Comparison of ENCODE assay signal across 33 mouse cellular contexts in genomic region chr12:57402360-57402759, GRCm38 (mm10).
DNase-seq lines count a peak whose midpoint lies in the region; ATAC-seq and TF ChIP-seq lines count a peak whose summit lies in the region.
"Had no signal": no experiment of that assay in that cellular context is flagged by ENCODE, and none has a peak within 500 bp of the region (broad histone marks: within the 10 kb centered on the region; RNA-seq: fewer than 3 reads in every experiment).

No protein-coding gene starts in this region.

- 55% methylated on average over 6 of the region's 6 CpGs for WGBS in liver, adult 2 months
- 67% methylated on average over 6 of the region's 6 CpGs for whole genome bisulfite sequencing in lung, postnatal 0 days
- 65% methylated on average over 6 of the region's 6 CpGs for WGBS in lung, adult 2 months
- 75% methylated on average over 6 of the region's 6 CpGs for WGBS in intestine, embryonic 16.5 days

- no peaks in the 10 kb centered on the region for H3K9me3 ChIP-seq in lung, postnatal 0 days (ENCODE audit: low read length)
- H3K9me3 ChIP-seq in intestine, embryonic 16.5 days (ENCODE audit: control insufficient read depth, low read length), result no peaks in the 10 kb centered on the region
- H3K9me3 ChIP-seq: embryonic facial prominence, embryonic 10.5 days; embryonic facial prominence, embryonic 13.5 days; forebrain, embryonic 10.5 days; forebrain, embryonic 13.5 days; G1E; heart, embryonic 12.5 days; heart, embryonic 15.5 days; hindbrain, embryonic 10.5 days; hindbrain, embryonic 13.5 days had no signal

- peak; percentile 73 for ATAC-seq in lung, postnatal 0 days
- ATAC-seq in intestine, embryonic 16.5 days, result peak; percentile 71
- ATAC-seq: forebrain, embryonic 13.5 days; forebrain, postnatal 0 days; hindbrain, embryonic 16.5 days; Patski had no signal

- no peak overlapping the region for H3K27ac ChIP-seq in liver, adult 2 months (replicated peaks; ENCODE audit: insufficient read depth, low read depth, low read length)
- no peak overlapping the region for H3K27ac ChIP-seq in lung, postnatal 0 days (ENCODE audit: low read length)
- no peak overlapping the region for H3K27ac ChIP-seq in intestine, embryonic 16.5 days (ENCODE audit: low read length)
- H3K27ac ChIP-seq: embryonic facial prominence, embryonic 10.5 days; embryonic facial prominence, embryonic 13.5 days; forebrain, embryonic 13.5 days; gastrocnemius, adult 2 months; heart, embryonic 15.5 days; hindbrain, embryonic 10.5 days; hindbrain, embryonic 13.5 days had no signal

- no peak for TF ChIP-seq POLR2A in liver, adult 2 months (IDR thresholded peaks at IDR 0.05; ENCODE audit: extremely low read depth, insufficient read depth, low read length)
- no peak for TF ChIP-seq POLR2A in lung, adult 2 months (IDR thresholded peaks at IDR 0.05; ENCODE audit: borderline replicate concordance, extremely low read depth, low read depth, low read length)

- H3K79me2 ChIP-seq in liver, adult 2 months (ENCODE audit: control insufficient read depth, insufficient read depth, low read length), result no peaks in the 10 kb centered on the region

- no peak; the same call in 1 of the 2 replicates for TF ChIP-seq EP300 in lung, postnatal 0 days (IDR thresholded peaks at IDR 0.05)

- no peaks in the 10 kb centered on the region for H3K27me3 ChIP-seq in liver, adult 2 months (ENCODE audit: control insufficient read depth, insufficient read depth, low read length)
- no peaks in the 10 kb centered on the region for H3K27me3 ChIP-seq in lung, postnatal 0 days (replicated peaks; ENCODE audit: insufficient read depth, low read length)
- no peaks in the 10 kb centered on the region for H3K27me3 ChIP-seq in intestine, embryonic 16.5 days (replicated peaks; ENCODE audit: control insufficient read depth, insufficient read depth, low read length)
- H3K27me3 ChIP-seq: CH12.LX; embryonic facial prominence, embryonic 13.5 days; forebrain, embryonic 13.5 days; heart, embryonic 12.5 days; heart, embryonic 15.5 days; hindbrain, embryonic 13.5 days; Patski had no signal

- no peak overlapping the region for H3K4me2 ChIP-seq in lung, postnatal 0 days (replicated peaks; ENCODE audit: low read depth, low read length)
- no peak overlapping the region for H3K4me2 ChIP-seq in intestine, embryonic 16.5 days (ENCODE audit: low read depth, low read length)
- H3K4me2 ChIP-seq: embryonic facial prominence, embryonic 13.5 days; forebrain, embryonic 13.5 days; heart, embryonic 12.5 days; heart, embryonic 15.5 days; hindbrain, embryonic 13.5 days had no signal

- DNase-seq in liver, adult 2 months (ENCODE audit: extremely low read depth, low read depth, low spot score), result peak; percentile 74
- DNase-seq in liver, result no peak
- DNase-seq in lung, postnatal 0 days (ENCODE audit: low spot score), result peak; percentile 55
- no peak for DNase-seq in lung, adult 2 months
- DNase-seq in fat pad, adult 2 months (ENCODE audit: extremely low read depth, low read depth, low spot score), result peak; percentile 40
- no peak for DNase-seq in layer of hippocampus, adult 9-11 months
- DNase-seq: adrenal gland, postnatal 10 days; adrenal gland, postnatal 36 days; B cell, adult 2 months; cerebellum, adult 18-20 months; cerebellum, postnatal 10 days; cerebellum, postnatal 36 days; embryo, embryonic 11 days; forebrain, postnatal 0 days; gastrocnemius, adult 2 months; gastrocnemius, postnatal 14 days; heart, adult 18-20 months; heart, postnatal 10 days; heart, postnatal 36 days had no signal

- H3K4me3 ChIP-seq in liver, adult 2 months (ENCODE audit: insufficient read depth, low read depth, low read length), result no peak overlapping the region
- no peak overlapping the region for H3K4me3 ChIP-seq in lung, postnatal 0 days (ENCODE audit: low read depth, low read length)
- no peak overlapping the region for H3K4me3 ChIP-seq in lung, adult 2 months (replicated peaks; ENCODE audit: extremely low read depth, low read depth, low read length)
- H3K4me3 ChIP-seq in intestine, embryonic 16.5 days (ENCODE audit: low read length), result no peak overlapping the region
- H3K4me3 ChIP-seq: embryonic facial prominence, embryonic 10.5 days; embryonic facial prominence, embryonic 13.5 days; erythroblast, embryonic 14.5 days; forebrain, embryonic 13.5 days; gastrocnemius, adult 2 months; heart, embryonic 12.5 days; heart, embryonic 15.5 days; hindbrain, embryonic 10.5 days; hindbrain, embryonic 13.5 days had no signal

- peaks cover 7% of the 10 kb centered on the region for H3K4me1 ChIP-seq in liver, adult 2 months (ENCODE audit: control insufficient read depth, insufficient read depth, low read length)
- H3K4me1 ChIP-seq in lung, postnatal 0 days (ENCODE audit: insufficient read depth, low read depth, low read length), result no peaks in the 10 kb centered on the region
- peaks cover 2% of the 10 kb centered on the region; the same call in 1 of the 2 replicates for H3K4me1 ChIP-seq in lung, adult 2 months (ENCODE audit: control insufficient read depth, insufficient read depth, low read length)
- H3K4me1 ChIP-seq in intestine, embryonic 16.5 days (ENCODE audit: control insufficient read depth, insufficient read depth, low read length), result 0 out of 2 replicates have a peak, but pooled peaks cover 3% of the 10 kb centered on the region
- H3K4me1 ChIP-seq: heart, embryonic 12.5 days; heart, embryonic 15.5 days had no signal

- no peak overlapping the region for H3K9ac ChIP-seq in liver, adult 2 months (ENCODE audit: low read depth, low read length)
- no peak overlapping the region for H3K9ac ChIP-seq in lung, postnatal 0 days (replicated peaks; ENCODE audit: low read depth)
- H3K9ac ChIP-seq in intestine, embryonic 16.5 days (ENCODE audit: low read depth, low read length), result no peak overlapping the region
- H3K9ac ChIP-seq: embryonic facial prominence, embryonic 13.5 days; forebrain, embryonic 13.5 days; forebrain, postnatal 0 days; heart, embryonic 12.5 days; heart, embryonic 15.5 days; hindbrain, embryonic 13.5 days had no signal

- H3K36me3 ChIP-seq in liver, adult 2 months (ENCODE audit: control insufficient read depth, insufficient read depth, low read length), result no peaks in the 10 kb centered on the region
- no peaks in the 10 kb centered on the region for H3K36me3 ChIP-seq in lung, postnatal 0 days (ENCODE audit: insufficient read depth, low read length)
- no peaks in the 10 kb centered on the region for H3K36me3 ChIP-seq in intestine, embryonic 16.5 days (ENCODE audit: control insufficient read depth, insufficient read depth, low read length)
- H3K36me3 ChIP-seq: embryonic facial prominence, embryonic 10.5 days; embryonic facial prominence, embryonic 13.5 days; forebrain, embryonic 10.5 days; G1E; heart, embryonic 12.5 days; heart, embryonic 15.5 days; hindbrain, embryonic 10.5 days; hindbrain, embryonic 13.5 days had no signal

- TF ChIP-seq CTCF in liver, adult 2 months (IDR thresholded peaks at IDR 0.05; ENCODE audit: low read depth, low read length), result no peak
- TF ChIP-seq CTCF in lung, postnatal 0 days (IDR thresholded peaks at IDR 0.05), result no peak
- no peak for TF ChIP-seq CTCF in lung, adult 2 months (IDR thresholded peaks at IDR 0.05; ENCODE audit: insufficient read depth, low read length)

Comparison
In these comparisons a context has a peak if more than half of its experiments do, and no peak if none do; other contexts are left out.
1. DNase-seq: peak in liver, adult 2 months (single experiment), lung, postnatal 0 days (single experiment) and fat pad, adult 2 months (single experiment); none in liver (single experiment), lung, adult 2 months (single experiment) and layer of hippocampus, adult 9-11 months (single experiment).